Mouse (Mus musculus): ENCODE data around the gene Sycp2l. TPM values are rescaled to one million over a fixed set of nuclear protein-coding genes. Genes with fewer than 3 reads are reported as not detected.
A peak's percentile ranks its signal among the peaks of the same experiment; 100 is the strongest.

The Sycp2l gene
- 0.08 TPM in 1 of 2 replicates, not detected in the other for polyA plus RNA-seq (2015; fragmentation: Nextera tagmentation; extraction: Ambion mirVana)

GRCm38 (mm10) chr13:41113940-41114339 lies at the start of gene Sycp2l:
Sycp2l (plus strand) TSS chr13:41114307.
- Histone ChIP-seq H3K4me2 (peak within 1 kb of the TSS; percentile 32), H3K36me3 (ENCODE audit: poor library complexity, severe bottlenecking) (no peaks in the 10 kb centered on the region), H3K4me1 (0 out of 2 replicates have a peak, but pooled peaks cover 2% of the 10 kb centered on the region), H3K9ac (no peak within 1 kb of the TSS), H3K9me3 (replicated peaks) (no peaks in the 10 kb centered on the region), H3K4me3 (no peak within 1 kb of the TSS), H3K27ac (no peak within 1 kb of the TSS), H3K27me3 (peaks cover 10% of the 10 kb centered on the region)
- WGBS: 24% methylated on average over 14 of the region's 14 CpGs
- no peak for ATAC-seq

DNA sequence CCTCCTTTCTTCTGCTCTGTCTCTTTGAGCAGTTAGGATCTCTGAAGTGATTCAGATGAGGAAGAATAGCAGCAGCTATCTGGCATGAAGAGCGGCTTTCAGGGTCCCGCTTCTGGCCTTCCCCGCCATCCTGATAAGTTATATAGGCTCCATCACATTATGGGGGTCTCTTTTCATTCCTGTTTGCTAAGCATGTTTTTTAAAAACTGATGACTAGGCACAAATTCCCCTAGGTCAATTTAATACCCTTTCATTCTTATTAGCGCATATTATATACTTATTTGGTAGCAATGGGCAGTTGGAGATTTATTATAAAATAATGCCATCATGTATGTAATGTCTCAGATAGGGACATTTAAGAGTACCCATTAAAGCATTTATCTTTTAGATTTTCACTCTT lies 46.5 kb upstream of the Sycp2l start:
- Histone ChIP-seq H3K36me3 (ENCODE audit: poor library complexity, severe bottlenecking) (no peaks in the 10 kb centered on the region), H3K9ac (no peak overlapping the region), H3K4me1 (no peaks in the 10 kb centered on the region), H3K4me3 (no peak overlapping the region), H3K27ac (no peak overlapping the region), H3K4me2 (no peak overlapping the region), H3K9me3 (replicated peaks) (no peaks in the 10 kb centered on the region), H3K27me3 (no peaks in the 10 kb centered on the region)
- ATAC-seq: no peak
- WGBS: 95% methylated on average over 4 of the region's 4 CpGs

GRCm38 (mm10) chr13:41071617-41072016 lies 42.5 kb upstream of the Sycp2l start:
- H3K9me3 ChIP-seq (replicated peaks): no peaks in the 10 kb centered on the region
- H3K9ac ChIP-seq: no peak overlapping the region
- peak; percentile 77 for ATAC-seq
- 85% methylated on average over 11 of the region's 11 CpGs for WGBS
- H3K4me3 ChIP-seq: no peak overlapping the region
- peaks cover 6% of the 10 kb centered on the region; the same call in 1 of the 2 replicates for H3K27me3 ChIP-seq
- H3K4me2 ChIP-seq: no peak overlapping the region
- H3K36me3 ChIP-seq (ENCODE audit: poor library complexity, severe bottlenecking): no peaks in the 10 kb centered on the region
- no peak overlapping the region for H3K27ac ChIP-seq
- no peaks in the 10 kb centered on the region for H3K4me1 ChIP-seq

DNA sequence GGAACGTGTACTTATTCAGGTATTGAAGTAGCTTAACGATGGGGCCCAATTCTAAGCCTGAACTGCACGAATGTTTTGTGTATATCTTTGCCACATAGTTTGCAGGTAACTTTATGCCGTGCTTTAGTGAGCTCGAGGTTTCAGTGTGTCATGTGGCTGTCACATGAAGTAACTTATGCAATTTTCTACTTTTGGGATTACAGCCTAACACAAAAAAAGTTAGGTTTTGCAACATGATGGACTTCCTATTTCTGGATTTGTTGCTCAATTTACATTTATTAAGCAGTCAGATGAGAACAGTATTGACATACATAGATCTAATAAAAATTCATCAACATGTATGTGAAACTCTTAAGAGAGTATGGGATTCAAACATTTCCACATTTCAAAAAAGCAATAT lies 40.3 kb upstream of the Sycp2l start:
- Histone ChIP-seq H3K4me2 (no peak overlapping the region), H3K9ac (no peak overlapping the region), H3K27ac (no peak overlapping the region), H3K4me3 (no peak overlapping the region), H3K36me3 (ENCODE audit: poor library complexity, severe bottlenecking) (no peaks in the 10 kb centered on the region), H3K9me3 (replicated peaks) (no peaks in the 10 kb centered on the region), H3K4me1 (peaks cover 7% of the 10 kb centered on the region), H3K27me3 (peaks cover 18% of the 10 kb centered on the region)
- ATAC-seq: no peak
- WGBS: 78% methylated on average over 5 of the region's 5 CpGs

- H3K27ac ChIP-seq: no peak overlapping the region
- ATAC-seq: no peak
- H3K4me3 ChIP-seq: no peak overlapping the region
- H3K36me3 ChIP-seq (ENCODE audit: poor library complexity, severe bottlenecking): no peaks in the 10 kb centered on the region
- H3K4me2 ChIP-seq: no peak overlapping the region
- 37% methylated on average over 9 of the region's 9 CpGs for WGBS
- H3K9me3 ChIP-seq (replicated peaks): no peaks in the 10 kb centered on the region
- peaks cover 15% of the 10 kb centered on the region for H3K4me1 ChIP-seq
- no peak overlapping the region for H3K9ac ChIP-seq
- H3K27me3 ChIP-seq: peaks cover 47% of the 10 kb centered on the region
Measured at GRCm38 (mm10) chr13:41077921-41078320, 36.2 kb upstream of the Sycp2l start.

DNA sequence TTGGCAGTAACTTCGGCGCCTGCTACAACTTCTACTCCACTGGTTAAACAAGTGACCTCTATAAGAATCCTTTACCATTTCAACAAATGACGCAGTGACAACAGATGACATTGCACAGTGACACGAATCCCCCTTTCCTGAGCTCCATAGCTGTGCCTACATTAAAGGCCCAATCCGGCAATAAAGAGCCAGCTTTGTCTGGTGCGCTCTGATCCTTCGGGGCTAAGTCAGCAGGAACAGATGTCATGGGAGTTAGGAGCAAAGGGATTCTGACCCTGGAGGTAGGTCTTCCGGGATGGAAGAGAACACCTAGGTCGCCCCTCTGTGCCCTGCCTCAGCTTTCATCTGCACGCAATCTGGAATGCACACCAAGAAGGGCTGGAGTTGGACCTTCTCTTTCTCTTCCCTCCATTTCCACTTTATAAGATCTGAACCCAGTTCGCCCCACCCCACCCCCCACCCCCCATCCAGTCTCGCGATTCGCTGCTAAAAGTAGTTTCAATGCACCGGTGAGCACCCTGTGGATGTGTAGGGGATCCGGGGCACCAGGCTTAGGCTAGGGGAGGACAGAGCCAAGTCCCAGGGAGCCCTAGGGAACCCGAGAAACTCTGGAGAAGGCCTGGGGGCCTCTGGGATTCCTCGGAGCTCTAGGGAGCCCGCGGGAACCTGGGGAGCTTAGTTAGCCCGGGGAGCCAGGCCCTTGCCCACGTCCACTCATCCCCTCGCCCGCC lies 35.3 kb upstream of the Sycp2l start:
- H3K9ac ChIP-seq: peak overlapping the region; percentile 40
- peak overlapping the region; percentile 77 for H3K4me2 ChIP-seq
- H3K27ac ChIP-seq: no peak overlapping the region
- peak overlapping the region; percentile 47 for H3K4me3 ChIP-seq
- H3K36me3 ChIP-seq (ENCODE audit: poor library complexity, severe bottlenecking): no peaks in the 10 kb centered on the region
- peaks cover 47% of the 10 kb centered on the region for H3K27me3 ChIP-seq
- no peaks in the 10 kb centered on the region for H3K9me3 ChIP-seq (replicated peaks)
- WGBS: 5% methylated on average over 19 of the region's 24 CpGs
- peaks cover 15% of the 10 kb centered on the region for H3K4me1 ChIP-seq
- ATAC-seq: peak; percentile 56; the same call in 1 of the 2 replicates

DNA sequence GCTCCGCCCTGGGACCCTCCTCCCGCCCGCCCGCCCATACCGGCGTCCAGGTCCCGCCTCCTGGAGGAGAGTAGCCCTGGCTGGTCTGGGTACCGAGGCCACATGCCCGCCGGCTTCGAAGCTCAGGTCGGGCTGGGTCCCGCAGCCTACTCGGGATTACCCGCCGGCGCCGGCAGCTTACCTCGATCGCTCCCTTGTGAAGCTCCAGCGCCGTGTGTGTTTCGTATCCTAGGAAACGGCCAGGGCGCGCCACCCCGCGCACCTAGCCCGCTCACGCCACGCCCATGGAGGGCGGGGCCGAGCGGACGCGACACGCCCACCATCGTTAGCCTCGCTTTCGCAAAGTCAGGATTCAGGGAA lies 34.7 kb upstream of the Sycp2l start, which contains the start of gene Mak:
Gene Mak, minus strand, starts transcription at position 286 of the 360 bp plus-strand sequence.
- H3K9ac ChIP-seq: peak within 1 kb of the TSS; percentile 40
- H3K4me3 ChIP-seq: peak within 1 kb of the TSS; percentile 47
- no peaks in the 10 kb centered on the region for H3K9me3 ChIP-seq (replicated peaks)
- H3K27ac ChIP-seq: no peak within 1 kb of the TSS
- H3K4me1 ChIP-seq: peaks cover 15% of the 10 kb centered on the region
- H3K36me3 ChIP-seq (ENCODE audit: poor library complexity, severe bottlenecking): no peaks in the 10 kb centered on the region
- H3K4me2 ChIP-seq: peak within 1 kb of the TSS; percentile 77
- under 1% methylated on average over 33 of the region's 40 CpGs for WGBS
- H3K27me3 ChIP-seq: peaks cover 47% of the 10 kb centered on the region
- peak; percentile 93 for ATAC-seq

DNA sequence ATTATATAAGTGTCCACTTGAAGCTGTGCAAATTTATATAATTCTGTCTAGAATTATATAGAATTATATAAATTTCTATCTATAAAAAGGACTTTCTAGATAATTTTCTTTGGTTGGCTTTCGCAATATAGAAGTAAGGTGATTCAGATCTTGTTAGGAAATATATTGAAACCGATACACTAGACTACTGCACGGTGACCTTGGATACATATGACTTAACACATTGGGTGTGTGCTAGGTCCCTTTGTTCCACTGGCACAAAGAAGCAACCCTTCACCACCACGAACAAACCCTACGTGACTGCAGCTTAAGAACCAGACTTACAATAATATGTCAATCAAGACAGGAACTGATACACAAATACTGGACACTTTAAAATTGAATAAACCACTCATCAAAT lies 34.2 kb upstream of the Sycp2l start:
- H3K4me2 ChIP-seq: peak overlapping the region; percentile 77
- peaks cover 15% of the 10 kb centered on the region for H3K4me1 ChIP-seq
- WGBS: 50% methylated on average over 5 of the region's 5 CpGs
- no peak for ATAC-seq
- H3K4me3 ChIP-seq: no peak overlapping the region
- H3K27ac ChIP-seq: no peak overlapping the region
- no peaks in the 10 kb centered on the region for H3K36me3 ChIP-seq (ENCODE audit: poor library complexity, severe bottlenecking)
- no peak overlapping the region for H3K9ac ChIP-seq
- peaks cover 47% of the 10 kb centered on the region for H3K27me3 ChIP-seq
- no peaks in the 10 kb centered on the region for H3K9me3 ChIP-seq (replicated peaks)

DNA sequence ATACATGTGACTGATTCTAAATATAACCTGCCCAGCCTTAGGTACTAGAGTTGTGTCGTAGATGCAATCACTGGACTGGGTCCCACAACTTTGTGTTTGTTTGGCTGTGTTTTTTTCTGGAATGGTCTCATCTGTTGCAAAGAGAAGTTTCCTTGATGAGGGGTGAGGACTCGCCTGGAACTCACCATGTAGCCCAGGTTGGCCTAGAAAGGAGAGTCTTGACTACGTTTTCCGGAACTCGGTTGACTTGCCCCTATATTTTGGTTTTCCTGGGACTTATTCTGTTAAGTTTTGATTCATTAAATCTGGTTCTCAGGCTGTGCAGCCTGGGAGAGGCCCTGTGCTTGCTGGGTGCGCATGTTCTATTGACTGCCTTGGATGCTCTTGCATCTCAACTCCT lies 33.4 kb upstream of the Sycp2l start:
- Histone ChIP-seq H3K27me3 (peaks cover 47% of the 10 kb centered on the region), H3K4me2 (no peak overlapping the region), H3K27ac (no peak overlapping the region), H3K4me1 (peaks cover 15% of the 10 kb centered on the region), H3K9ac (no peak overlapping the region), H3K9me3 (replicated peaks) (no peaks in the 10 kb centered on the region), H3K36me3 (ENCODE audit: poor library complexity, severe bottlenecking) (no peaks in the 10 kb centered on the region), H3K4me3 (no peak overlapping the region)
- no peak for ATAC-seq
- WGBS: 93% methylated on average over 6 of the region's 6 CpGs

- peaks cover 24% of the 10 kb centered on the region for H3K27me3 ChIP-seq
- ATAC-seq: no peak
- H3K36me3 ChIP-seq (ENCODE audit: poor library complexity, severe bottlenecking): no peaks in the 10 kb centered on the region
- no peak overlapping the region for H3K27ac ChIP-seq
- H3K9me3 ChIP-seq (replicated peaks): no peaks in the 10 kb centered on the region
- H3K4me2 ChIP-seq: no peak overlapping the region
- no peak overlapping the region for H3K4me3 ChIP-seq
- WGBS: 93% methylated on average over 3 of the region's 3 CpGs
- H3K9ac ChIP-seq: no peak overlapping the region
- H3K4me1 ChIP-seq: peaks cover under 1% of the 10 kb centered on the region; the same call in 1 of the 2 replicates
Measured at GRCm38 (mm10) chr13:41084521-41084920, 29.6 kb upstream of the Sycp2l start.

GRCm38 (mm10) chr13:41085140-41085539 lies 29.0 kb upstream of the Sycp2l start:
- Histone ChIP-seq H3K9me3 (replicated peaks) (no peaks in the 10 kb centered on the region), H3K36me3 (ENCODE audit: poor library complexity, severe bottlenecking) (no peaks in the 10 kb centered on the region), H3K4me1 (no peaks in the 10 kb centered on the region)

DNA sequence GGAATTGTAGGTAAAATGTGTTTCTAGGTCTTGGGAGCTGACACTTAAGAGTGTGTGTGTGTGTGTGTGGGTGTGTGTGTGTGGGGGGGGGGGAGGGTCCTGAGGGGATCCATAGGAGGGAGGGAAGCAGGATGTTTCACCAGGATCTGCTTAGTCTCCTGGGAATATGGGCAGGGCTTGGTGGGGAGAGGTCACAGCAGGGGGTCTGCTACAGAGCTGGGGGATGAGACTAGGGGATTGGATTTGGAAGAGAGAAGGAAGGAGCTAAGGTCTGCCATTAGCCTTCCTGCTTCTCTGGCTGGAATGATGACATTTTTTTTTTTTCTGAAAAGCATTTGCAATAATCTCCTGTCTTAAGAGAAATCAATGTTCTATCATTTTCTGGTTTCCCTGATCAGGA lies 25.4 kb upstream of the Sycp2l start:
- no peaks in the 10 kb centered on the region for H3K9me3 ChIP-seq (replicated peaks)
- ATAC-seq: no peak
- no peak overlapping the region for H3K9ac ChIP-seq
- H3K27ac ChIP-seq: no peak overlapping the region
- no peaks in the 10 kb centered on the region for H3K27me3 ChIP-seq
- no peak overlapping the region for H3K4me2 ChIP-seq
- H3K4me3 ChIP-seq: no peak overlapping the region
- no peaks in the 10 kb centered on the region for H3K36me3 ChIP-seq (ENCODE audit: poor library complexity, severe bottlenecking)
- no peaks in the 10 kb centered on the region for H3K4me1 ChIP-seq

More at GRCm38 (mm10) chr13:41085140-41085539, 29.0 kb upstream of the Sycp2l start:
- WGBS: 15% methylated on average over 2 of the region's 2 CpGs
- no peak overlapping the region for H3K27ac ChIP-seq
- no peak overlapping the region for H3K4me3 ChIP-seq
- H3K4me2 ChIP-seq: no peak overlapping the region
- H3K27me3 ChIP-seq: peaks cover 21% of the 10 kb centered on the region
- ATAC-seq: no peak
- no peak overlapping the region for H3K9ac ChIP-seq

DNA sequence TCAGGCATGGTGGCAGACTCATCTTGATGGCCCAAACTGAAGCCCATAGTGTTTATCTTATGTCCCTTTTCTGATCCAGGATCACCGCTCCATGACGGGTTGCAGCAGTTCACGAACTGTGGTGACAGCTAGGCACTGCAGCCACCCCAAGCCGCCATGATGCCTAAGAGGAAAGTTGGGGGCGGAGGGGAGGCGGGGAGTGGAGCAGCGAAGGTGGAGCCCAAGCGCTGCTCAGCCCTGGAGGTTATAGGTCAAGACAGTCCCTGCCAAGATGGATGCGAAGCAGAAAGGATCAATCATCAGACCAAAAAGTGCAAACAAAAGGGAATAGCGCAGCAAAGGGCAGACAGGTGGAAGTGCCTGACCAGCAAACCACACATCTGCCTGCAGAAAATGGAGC lies 22.8 kb upstream of the Sycp2l start:
- WGBS: 49% methylated on average over 10 of the region's 10 CpGs
- H3K4me1 ChIP-seq: no peaks in the 10 kb centered on the region

More for the DNA sequence above, 22.8 kb upstream of the Sycp2l start:
- Histone ChIP-seq H3K4me2 (no peak overlapping the region), H3K9ac (no peak overlapping the region), H3K36me3 (ENCODE audit: poor library complexity, severe bottlenecking) (no peaks in the 10 kb centered on the region), H3K4me3 (no peak overlapping the region), H3K27me3 (no peaks in the 10 kb centered on the region), H3K27ac (no peak overlapping the region), H3K9me3 (replicated peaks) (no peaks in the 10 kb centered on the region)
- ATAC-seq: no peak

Measured in forebrain, embryonic 13.5 days (tissue).